Mouse (Mus musculus): ENCODE data around the gene Armc2.

GRCm38 (mm10) chr10:41931962-41932361, 86.3 kb downstream of the Armc2 start:
- no peak for TF ChIP-seq GATA1 (IDR thresholded peaks at IDR 0.05; ENCODE audit: borderline replicate concordance, low read length)
- TF ChIP-seq CTCF (IDR thresholded peaks at IDR 0.05; ENCODE audit: low read depth, low read length) = no peak
- no peak for TF ChIP-seq TAL1 (conservative IDR thresholded peaks at IDR 0.05; ENCODE audit: low read depth, low read length)
- TF ChIP-seq GATA2 (IDR thresholded peaks at IDR 0.05; ENCODE audit: borderline replicate concordance, low read depth, low read length) = no peak
- no peak for TF ChIP-seq POLR2AphosphoS5 (IDR thresholded peaks at IDR 0.05; ENCODE audit: insufficient replicate concordance, low read depth, low read length)

All from G1E (cell line).